Comparison of ENCODE assay signal across 8 mouse cellular contexts in the genomic region with DNA sequence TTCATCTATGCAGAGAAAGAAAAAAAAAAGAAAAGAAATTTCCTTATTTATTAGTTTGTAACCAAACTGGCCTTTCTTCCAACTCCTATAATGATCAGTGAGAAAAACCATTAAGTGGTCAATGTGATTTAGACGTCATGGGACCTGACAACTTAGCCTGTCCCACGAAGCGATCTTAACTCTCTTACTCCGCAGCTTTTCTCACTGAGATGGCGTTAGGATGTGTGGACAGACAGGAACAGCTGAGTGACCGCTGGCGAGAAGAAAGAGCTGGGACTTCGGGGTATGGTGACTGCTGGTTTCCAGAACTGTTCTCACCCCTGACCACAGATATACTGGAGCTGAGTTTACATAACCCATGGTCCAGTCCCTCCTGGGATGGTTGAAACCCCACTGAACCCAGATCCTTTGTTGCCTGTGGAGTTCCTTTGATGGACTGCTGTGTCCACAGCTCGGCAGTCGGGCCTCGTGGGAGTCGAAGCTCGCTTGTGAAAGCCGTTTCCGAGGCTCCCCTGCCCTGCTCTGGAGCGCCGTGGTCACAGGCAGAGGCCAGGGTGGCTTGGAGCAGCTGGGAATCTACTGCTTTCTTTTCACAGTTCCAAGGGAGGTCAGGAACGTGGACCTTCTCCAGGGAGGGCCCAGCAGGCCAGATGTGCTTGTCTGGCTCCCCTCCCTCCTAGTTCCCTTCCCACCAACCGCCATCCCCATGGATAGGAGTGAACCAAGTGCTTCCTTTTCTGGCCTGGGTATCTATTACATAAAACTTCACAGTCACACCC. TPM values are rescaled to one million over a fixed set of nuclear protein-coding genes. Genes with fewer than 3 reads are reported as not detected.
DNase-seq lines count a peak whose midpoint lies in the region; ATAC-seq and TF ChIP-seq lines count a peak whose summit lies in the region.

No protein-coding gene starts in this region.

- H3K4me2 ChIP-seq in forebrain, embryonic 12.5 days: no peak overlapping the region
- no peak overlapping the region for H3K4me2 ChIP-seq in forebrain, embryonic 13.5 days
- peak overlapping the region; percentile 3; the same call in 1 of the 2 replicates for H3K4me2 ChIP-seq in hindbrain, embryonic 16.5 days (ENCODE audit: low read length)
- H3K4me2 ChIP-seq in lung, postnatal 0 days (replicated peaks; ENCODE audit: low read depth, low read length): no peak overlapping the region

- peaks cover 3% of the 10 kb centered on the region for H3K4me1 ChIP-seq in forebrain, embryonic 12.5 days
- H3K4me1 ChIP-seq in forebrain, embryonic 13.5 days: peaks cover 4% of the 10 kb centered on the region; the same call in 1 of the 2 replicates
- no peaks in the 10 kb centered on the region for H3K4me1 ChIP-seq in hindbrain, embryonic 16.5 days (ENCODE audit: control insufficient read depth, insufficient read depth, low read depth, low read length)
- no peaks in the 10 kb centered on the region for H3K4me1 ChIP-seq in lung, postnatal 0 days (ENCODE audit: insufficient read depth, low read depth, low read length)

- no peaks in the 10 kb centered on the region; the same call in 1 of the 2 replicates for H3K27me3 ChIP-seq in forebrain, embryonic 12.5 days
- no peaks in the 10 kb centered on the region for H3K27me3 ChIP-seq in forebrain, embryonic 13.5 days
- no peaks in the 10 kb centered on the region for H3K27me3 ChIP-seq in hindbrain, embryonic 16.5 days (replicated peaks; ENCODE audit: control insufficient read depth, insufficient read depth, low read length)
- H3K27me3 ChIP-seq in lung, postnatal 0 days (replicated peaks; ENCODE audit: insufficient read depth, low read length): no peaks in the 10 kb centered on the region

- H3K9me3 ChIP-seq in forebrain, embryonic 12.5 days: no peaks in the 10 kb centered on the region
- H3K9me3 ChIP-seq in forebrain, embryonic 13.5 days (replicated peaks): peaks cover 10% of the 10 kb centered on the region; the same call in 1 of the 2 replicates
- no peaks in the 10 kb centered on the region for H3K9me3 ChIP-seq in hindbrain, embryonic 16.5 days (ENCODE audit: control insufficient read depth, low read length)
- H3K9me3 ChIP-seq in lung, postnatal 0 days (ENCODE audit: low read length): no peaks in the 10 kb centered on the region

- no peak for TF ChIP-seq CTCF in lung, postnatal 0 days (IDR thresholded peaks at IDR 0.05)

- peak; percentile 39 for DNase-seq in embryo, embryonic 11 days
- DNase-seq in lung, postnatal 0 days (ENCODE audit: low spot score): peak; percentile 83
- DNase-seq in liver: no peak
- DNase-seq in layer of hippocampus, adult 9-10 months (ENCODE audit: low spot score): no peak

- H3K9ac ChIP-seq in forebrain, embryonic 12.5 days: no peak overlapping the region
- H3K9ac ChIP-seq in forebrain, embryonic 13.5 days: no peak overlapping the region
- no peak overlapping the region for H3K9ac ChIP-seq in hindbrain, embryonic 16.5 days (ENCODE audit: low read depth, low read length)
- no peak overlapping the region for H3K9ac ChIP-seq in lung, postnatal 0 days (replicated peaks; ENCODE audit: low read depth)

- no peaks in the 10 kb centered on the region for H3K36me3 ChIP-seq in forebrain, embryonic 12.5 days (replicated peaks)
- H3K36me3 ChIP-seq in forebrain, embryonic 13.5 days (ENCODE audit: poor library complexity, severe bottlenecking): no peaks in the 10 kb centered on the region
- H3K36me3 ChIP-seq in hindbrain, embryonic 16.5 days (ENCODE audit: control insufficient read depth, insufficient read depth, low read length): no peaks in the 10 kb centered on the region
- no peaks in the 10 kb centered on the region for H3K36me3 ChIP-seq in lung, postnatal 0 days (ENCODE audit: insufficient read depth, low read length)

- 77% methylated on average over 19 of the region's 19 CpGs for WGBS in forebrain, embryonic 12.5 days
- 77% methylated on average over 19 of the region's 19 CpGs for WGBS in forebrain, embryonic 13.5 days
- 64% methylated on average over 19 of the region's 19 CpGs for WGBS in hindbrain, embryonic 16.5 days
- whole genome bisulfite sequencing in lung, postnatal 0 days: 53% methylated on average over 19 of the region's 19 CpGs

- ATAC-seq in forebrain, embryonic 12.5 days (ENCODE audit: low FRiP score): no peak
- ATAC-seq in forebrain, embryonic 13.5 days: no peak
- no peak for ATAC-seq in hindbrain, embryonic 16.5 days
- ATAC-seq in lung, postnatal 0 days: peak; percentile 78
- no peak for ATAC-seq in CD4-positive, CD25-positive, alpha-beta regulatory T cell, adult 4 months

- 0 out of 2 replicates have a peak overlapping the region, but pooled peaks have one; percentile 4 for H3K27ac ChIP-seq in forebrain, embryonic 12.5 days
- no peak overlapping the region for H3K27ac ChIP-seq in forebrain, embryonic 13.5 days
- H3K27ac ChIP-seq in hindbrain, embryonic 16.5 days (ENCODE audit: low read depth, low read length): no peak overlapping the region; the same call in 1 of the 2 replicates
- H3K27ac ChIP-seq in lung, postnatal 0 days (ENCODE audit: low read length): peak overlapping the region; percentile 78

- H3K4me3 ChIP-seq in forebrain, embryonic 12.5 days (replicated peaks): no peak overlapping the region
- H3K4me3 ChIP-seq in forebrain, embryonic 13.5 days: no peak overlapping the region
- H3K4me3 ChIP-seq in hindbrain, embryonic 16.5 days (ENCODE audit: low read length): no peak overlapping the region
- H3K4me3 ChIP-seq in lung, postnatal 0 days (ENCODE audit: low read depth, low read length): no peak overlapping the region

- no peak for TF ChIP-seq EP300 in lung, postnatal 0 days (IDR thresholded peaks at IDR 0.05)

RNA-seq across cellular contexts. Expression of gene Haao, which starts 25.8 kb away (rescaled TPM):
- not detected in 2 replicates for polyA plus RNA-seq in forebrain, embryonic 12.5 days (2016; fragmentation: Nextera tagmentation; extraction: Ambion mirVana)
- polyA plus RNA-seq in forebrain, embryonic 13.5 days (2015; fragmentation: Nextera tagmentation; extraction: Ambion mirVana): 0.24 TPM in 1 of 2 replicates, not detected in the other
- 0.15 and 0.51 TPM in 2 replicates for polyA plus RNA-seq in hindbrain, embryonic 16.5 days (2015; fragmentation: Nextera tagmentation; extraction: Ambion mirVana)
- polyA plus RNA-seq in lung, postnatal 0 days (2015; fragmentation: Nextera tagmentation; extraction: Ambion mirVana): 1.1 and 1.6 TPM in 2 replicates
- 1 to 10 TPM; 1.1 to 5.0 TPM for polyA plus RNA-seq in CD4-positive, CD25-positive, alpha-beta regulatory T cell, adult 4 months (2017; shearing (Covaris generic))

Comparison
In these comparisons a context has a peak if more than half of its experiments do, and no peak if none do; other contexts are left out.
1. H3K27ac ChIP-seq: peak in forebrain, embryonic 12.5 days (single experiment) and lung, postnatal 0 days (single experiment); none in forebrain, embryonic 13.5 days (single experiment) and hindbrain, embryonic 16.5 days (single experiment).
2. DNase-seq: peak in embryo, embryonic 11 days (single experiment) and lung, postnatal 0 days (single experiment); none in liver (single experiment) and layer of hippocampus, adult 9-10 months (single experiment).